Mouse (Mus musculus) bone marrow, adult 2 months (tissue): ENCODE results near the gene Gm26938.

Source experiments
- CTCF ChIP-seq: fragments of 200-500 bp; IDR thresholded peaks from 2 replicates; pipeline ENCODE4 v1.5.1; 2011; ENCODE audit warnings: low read length, control low read depth; ENCODE audit not compliant: control insufficient read depth, insufficient read depth
- POLR2A ChIP-seq: fragments of 200-500 bp; IDR thresholded peaks from 2 replicates; pipeline ENCODE4 v1.6.1; 2011; ENCODE audit warnings: low read depth, mild to moderate bottlenecking, control low read depth, low read length, borderline replicate concordance; ENCODE audit not compliant: control insufficient read depth

- no peak for TF ChIP-seq CTCF
- no peak for TF ChIP-seq POLR2A
These were observed 26.2 kb downstream of the Gm26938 start for GRCm38 (mm10) chr5:139799801-139800590.
